Mouse (Mus musculus) heart, adult 11 months (tissue): ENCODE measurements around the gene Gm20388.
A peak's percentile ranks its signal among the peaks of the same experiment; 100 is the strongest.
"Not testable (repeated sequence)": the region's sequence is repeated elsewhere in the genome, so short reads cannot be mapped to it uniquely, and the experiment has no call there.

Experiments
- DNase-seq: peaks from one replicate; pipeline ENCODE4 v3.0.0; 2022

Gm20388 gene

DNA sequence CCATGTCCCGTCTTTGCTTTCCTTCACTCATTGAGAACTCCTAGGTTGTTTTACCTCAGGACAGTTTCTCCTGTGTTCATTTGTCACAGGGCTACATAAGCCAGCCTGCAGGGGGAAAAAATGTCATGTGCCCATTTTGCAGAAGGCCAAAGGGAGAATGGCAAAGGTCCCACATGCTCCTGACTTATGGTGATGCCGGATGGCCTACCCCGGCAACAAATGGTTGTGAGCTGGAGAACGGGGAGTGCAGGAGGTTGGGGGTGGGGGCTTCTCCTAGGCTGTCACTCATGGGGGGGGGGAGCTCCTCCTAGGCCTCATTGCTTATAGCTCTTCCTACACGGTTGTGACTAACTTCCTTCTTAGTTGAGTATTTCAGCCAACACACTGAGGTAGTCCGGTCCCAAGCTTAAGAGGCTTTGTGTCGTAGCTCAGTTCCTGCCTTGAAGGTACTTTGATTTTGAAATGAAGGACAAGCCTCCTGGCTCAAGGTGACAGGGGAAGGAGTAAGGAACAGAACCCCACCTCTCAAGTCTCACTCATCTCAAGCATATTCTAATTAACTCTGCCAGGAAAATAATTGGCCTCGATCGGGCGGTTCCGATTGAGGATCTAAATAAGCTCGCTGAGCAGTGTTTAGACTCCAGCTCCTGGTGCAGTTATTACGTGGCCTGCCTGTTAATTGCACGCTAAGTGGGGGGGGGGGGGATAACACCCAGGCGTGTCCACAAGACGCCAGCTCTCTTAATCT, 4233.4 kb downstream of the Gm20388 start:
- DNase-seq, result peak; percentile 64

DNA sequence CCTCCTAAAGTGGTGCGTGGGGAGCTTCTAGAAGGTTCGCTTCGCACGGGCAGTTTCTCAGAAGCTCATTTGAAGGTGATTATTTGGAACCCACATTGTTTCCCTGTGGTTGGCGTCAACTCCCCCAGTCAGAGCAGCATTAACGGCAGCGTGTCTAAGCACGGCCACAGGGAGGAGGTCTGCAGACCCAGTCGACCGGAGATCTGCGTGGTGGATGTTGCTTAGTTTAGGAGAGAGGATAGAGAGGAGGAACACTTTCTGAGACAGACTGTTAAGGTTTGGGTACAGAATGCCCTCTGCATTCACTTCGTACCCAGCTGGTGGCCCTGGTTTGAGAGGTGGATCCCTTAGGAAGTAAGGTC, 4234.0 kb downstream of the Gm20388 start:
- peak; percentile 67 for DNase-seq

DNA sequence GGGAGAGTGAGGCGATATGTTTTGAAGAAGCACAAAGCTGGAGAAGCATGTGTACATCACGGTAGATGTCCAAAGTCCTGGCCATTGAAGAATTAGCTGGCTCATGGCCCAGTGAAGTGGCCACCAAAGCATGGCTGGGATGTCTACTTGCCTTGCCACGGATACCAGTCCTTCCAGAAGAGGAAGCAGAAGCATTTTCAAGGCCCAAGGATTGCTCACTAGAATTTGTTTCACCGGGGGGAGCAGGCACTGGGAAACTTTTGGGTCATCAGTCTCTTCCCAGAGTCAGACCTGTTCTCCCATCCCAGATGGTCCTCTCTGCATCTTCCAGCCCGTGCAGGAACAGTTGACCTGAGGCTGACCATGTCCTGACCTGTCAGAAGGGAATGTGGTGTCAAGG, 4235.6 kb downstream of the Gm20388 start:
- no peak for DNase-seq

DNA sequence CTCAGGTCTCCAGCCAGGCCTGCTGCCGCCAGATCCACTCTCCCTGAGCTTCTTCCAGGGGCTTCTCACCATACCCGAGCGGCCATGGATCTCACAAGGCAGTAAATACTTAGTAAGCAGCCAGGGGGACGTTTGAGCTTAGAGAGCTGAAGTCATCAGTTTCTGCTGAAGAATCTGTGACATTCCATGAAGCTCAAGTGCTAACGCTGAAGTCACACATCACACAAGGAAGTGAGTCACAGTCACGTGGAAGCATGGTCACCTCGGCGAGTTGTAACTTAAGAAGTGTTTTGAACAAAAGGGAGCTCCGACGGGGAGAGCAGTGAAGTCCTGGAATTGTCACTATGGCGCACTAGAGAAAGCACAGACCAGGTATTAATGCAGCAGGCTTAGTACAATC, 4239.4 kb downstream of the Gm20388 start:
- no peak for DNase-seq

DNA sequence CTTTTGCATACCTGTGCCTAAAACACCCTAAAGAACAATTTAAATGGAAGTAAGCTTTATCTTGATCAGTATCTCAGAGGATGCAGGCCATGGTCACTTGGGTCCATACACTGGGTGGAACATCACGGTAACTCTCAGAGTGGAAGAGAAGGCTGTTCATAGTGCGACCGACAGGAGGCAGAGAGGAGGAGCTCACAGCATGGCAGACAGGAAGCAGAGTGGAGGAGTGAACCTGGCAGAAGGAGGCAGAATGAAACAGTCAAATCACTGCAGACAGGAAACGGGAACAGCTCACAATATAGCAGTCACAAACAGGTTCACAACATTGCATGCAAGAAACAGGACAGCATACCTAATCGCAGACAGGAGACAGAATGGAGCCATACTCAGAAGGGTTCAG, 4239.9 kb downstream of the Gm20388 start:
- DNase-seq, result peak; percentile 74

DNA sequence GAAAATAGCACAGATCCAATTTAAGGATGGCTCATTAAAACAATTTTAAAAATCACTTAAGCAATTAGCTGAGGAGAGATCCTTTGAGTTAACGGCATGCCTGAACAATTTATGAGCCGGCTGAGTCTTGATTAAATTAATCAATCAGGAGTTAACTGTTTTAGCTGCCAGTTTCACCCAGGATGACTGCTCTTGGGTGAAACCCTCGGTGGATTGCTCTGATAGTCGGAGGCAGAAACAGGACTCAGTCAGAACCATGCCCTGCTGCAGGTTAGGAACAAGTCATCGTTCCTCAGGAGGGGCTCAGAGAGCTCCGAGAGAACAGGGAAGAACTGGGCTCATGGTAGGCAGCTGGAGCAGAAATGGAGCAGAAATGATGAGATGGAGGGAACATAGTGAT, 4241.2 kb downstream of the Gm20388 start:
- peak; percentile 72 for DNase-seq

DNA sequence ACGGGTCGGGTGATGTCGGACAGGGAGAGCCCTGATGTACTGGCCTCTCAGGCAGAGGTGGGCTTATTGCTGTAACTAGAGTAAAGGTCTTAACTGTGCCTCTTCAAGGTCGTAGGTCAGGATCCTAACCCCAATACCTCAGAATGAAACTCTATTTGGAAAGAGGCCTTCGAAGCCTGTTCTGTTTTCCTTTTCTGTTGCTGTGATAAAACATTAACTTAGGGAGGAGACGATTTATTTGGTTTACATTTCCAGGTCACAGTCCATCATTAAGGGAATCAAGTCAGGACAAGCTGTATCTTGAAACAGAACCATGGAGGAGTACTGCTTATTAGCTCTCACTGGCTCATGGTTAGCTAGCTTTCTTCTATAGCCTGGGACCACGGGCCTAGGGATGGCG, 4242.1 kb downstream of the Gm20388 start:
- peak; percentile 42 for DNase-seq

DNA sequence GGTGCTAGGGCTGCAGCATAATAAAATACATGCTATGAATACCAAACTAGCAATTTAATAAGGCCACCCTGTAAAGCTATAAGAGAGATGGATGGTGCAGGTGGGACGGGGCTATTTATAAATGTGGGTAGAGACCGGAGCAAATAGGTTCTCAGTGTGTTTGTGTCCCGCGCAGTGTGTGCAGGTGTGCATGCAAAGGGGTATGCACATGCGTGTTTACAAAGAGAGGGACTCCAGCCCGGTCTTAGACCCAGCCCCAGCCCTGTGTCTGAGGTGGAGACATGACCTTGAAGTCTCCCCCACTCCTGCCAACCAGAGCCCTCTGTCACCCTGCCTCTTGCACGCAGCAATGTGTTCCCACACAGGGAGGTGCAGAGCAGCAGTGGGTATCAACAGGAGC, 4245.7 kb downstream of the Gm20388 start:
- DNase-seq, result no peak

DNA sequence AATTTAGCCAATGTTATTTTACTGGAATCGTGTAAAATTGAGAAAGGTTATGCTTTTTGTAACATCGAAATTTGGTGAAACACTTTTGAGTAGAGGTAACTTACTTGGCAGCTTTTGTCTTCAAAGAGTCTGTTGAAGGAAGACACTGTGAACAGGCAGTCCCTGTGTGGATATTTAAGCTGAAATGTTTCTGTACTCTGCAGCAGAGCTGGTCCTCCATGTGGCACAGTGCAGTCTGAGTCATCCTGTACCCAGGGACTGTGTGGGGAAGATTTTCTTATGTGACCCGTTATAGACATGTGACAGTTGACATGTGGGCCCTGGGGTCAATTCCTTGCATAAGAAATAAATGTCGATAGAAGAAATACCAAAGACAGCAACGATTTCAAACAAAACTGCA, 4251.0 kb downstream of the Gm20388 start:
- DNase-seq, result no peak

DNA sequence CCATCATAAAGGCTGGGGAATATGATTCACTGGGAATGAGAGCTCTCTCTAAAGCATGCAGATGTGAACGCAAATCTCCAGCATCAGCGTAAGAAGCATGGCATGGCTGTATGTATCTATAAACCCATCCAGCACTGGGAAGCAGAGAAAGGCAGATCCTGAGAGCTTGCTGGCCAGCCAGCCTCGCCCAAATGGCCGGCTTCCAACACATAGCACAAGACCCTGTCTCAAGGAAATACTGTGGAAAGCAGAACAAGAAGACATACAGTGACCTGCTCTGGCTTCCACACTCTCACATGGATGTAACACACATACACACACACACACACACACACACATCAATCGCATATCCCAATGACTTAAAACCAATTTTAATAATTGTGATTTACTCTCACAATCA, 4252.6 kb downstream of the Gm20388 start:
- DNase-seq, result no peak

DNA sequence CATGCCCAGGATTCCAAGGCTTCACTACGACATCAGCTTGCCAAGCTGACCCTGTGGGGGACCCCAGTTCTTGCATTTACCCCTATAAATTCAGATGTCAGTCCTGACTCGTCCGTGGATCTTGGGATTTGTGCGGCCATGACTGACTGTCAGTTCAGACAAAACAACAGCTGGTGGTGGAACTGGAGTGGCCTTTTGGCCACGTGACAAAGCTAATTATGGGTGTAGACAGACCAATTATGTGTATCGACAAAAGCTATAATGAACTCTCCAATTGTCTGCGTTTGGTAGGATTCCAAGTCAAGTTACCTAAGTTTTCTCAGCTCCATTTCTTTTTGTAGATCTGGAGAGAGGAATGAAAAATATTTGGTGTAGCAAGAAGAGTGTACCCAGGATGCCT, 4259.1 kb downstream of the Gm20388 start:
- no peak for DNase-seq

DNA sequence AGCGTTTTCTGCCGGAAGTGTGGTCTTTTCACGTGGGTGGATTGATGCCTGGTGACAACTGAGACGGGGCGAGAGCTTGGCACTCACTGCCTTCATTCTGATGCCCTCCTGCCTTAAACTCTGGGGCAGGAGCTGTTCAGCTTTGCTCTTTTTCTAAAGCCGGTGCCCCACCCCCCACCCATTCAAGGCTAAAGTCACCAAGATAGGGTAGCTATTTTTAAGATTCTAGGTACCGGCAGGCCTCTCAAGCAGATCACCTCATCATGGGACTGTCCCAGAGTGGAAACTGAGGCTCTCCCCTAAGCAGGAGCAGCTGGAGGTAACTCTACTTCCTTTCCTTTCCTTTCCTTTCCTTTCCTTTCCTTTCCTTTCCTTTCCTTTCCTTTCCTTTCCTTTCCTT, 4260.0 kb downstream of the Gm20388 start:
- no peak for DNase-seq

DNA sequence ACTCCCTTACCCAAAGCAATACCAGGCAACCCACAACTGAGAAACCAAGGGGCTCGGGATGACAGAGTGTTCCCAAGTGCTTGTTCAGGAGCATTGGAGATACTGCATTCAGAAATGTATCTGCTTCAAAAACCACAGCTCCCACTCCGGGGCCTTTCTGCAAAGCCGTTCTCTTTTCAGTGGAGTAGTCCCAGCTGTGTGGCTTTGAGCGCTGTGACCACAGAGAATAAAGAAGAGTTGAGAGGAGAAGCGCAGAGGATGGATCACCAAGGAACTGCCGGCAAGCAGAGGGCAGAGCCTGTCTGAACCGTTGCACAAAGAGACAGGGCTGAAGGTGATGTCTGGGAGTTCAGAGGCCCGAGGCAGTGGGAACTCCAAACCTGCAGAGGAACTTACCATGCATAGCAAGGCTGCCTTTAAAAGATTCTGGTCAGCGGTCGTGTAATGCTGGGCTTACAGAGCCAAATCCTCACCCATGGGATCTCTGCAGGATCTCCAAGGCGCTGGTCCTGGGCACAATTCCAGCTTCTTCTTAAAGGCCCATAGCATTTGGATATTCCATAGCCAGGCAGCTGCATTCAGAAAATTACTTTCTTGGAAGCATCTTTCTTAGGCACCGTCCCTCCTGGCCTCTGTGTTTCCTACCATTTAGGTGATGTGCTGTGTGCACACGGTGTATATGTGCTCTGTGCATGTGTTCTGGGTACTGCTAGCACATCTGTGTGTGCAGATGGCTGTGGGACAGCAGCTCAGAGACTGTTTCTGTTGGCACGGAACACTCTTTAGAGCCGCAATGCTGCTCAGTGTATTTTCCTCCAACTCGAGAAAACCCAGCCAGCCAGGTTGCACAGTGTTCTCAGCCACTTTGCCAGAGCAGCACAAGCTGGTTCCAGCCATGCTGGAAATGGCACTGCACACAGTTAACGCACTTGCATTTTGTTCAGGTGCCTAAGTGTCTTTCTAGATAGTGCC, 4261.2 kb downstream of the Gm20388 start:
- DNase-seq, result peak; percentile 94

DNA sequence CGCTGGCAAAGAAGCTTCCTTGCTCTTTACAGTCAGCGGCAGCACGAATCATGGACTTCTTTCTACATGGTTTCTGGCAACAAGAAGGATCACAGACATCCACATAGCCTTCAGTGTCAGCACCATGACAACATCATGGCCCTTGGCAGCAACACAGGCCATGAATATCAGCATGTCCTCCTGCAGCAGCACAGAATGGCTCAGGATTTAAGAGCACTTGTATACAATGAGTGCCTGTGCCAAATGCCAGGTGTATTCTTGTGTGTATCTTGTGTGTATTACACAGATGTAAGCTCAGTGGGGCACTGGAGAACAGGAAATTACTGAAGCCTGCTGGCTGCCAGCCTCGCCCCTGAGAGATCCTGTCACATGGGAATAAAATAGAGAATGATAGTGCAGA, 4263.0 kb downstream of the Gm20388 start:
- DNase-seq, result no peak

DNA sequence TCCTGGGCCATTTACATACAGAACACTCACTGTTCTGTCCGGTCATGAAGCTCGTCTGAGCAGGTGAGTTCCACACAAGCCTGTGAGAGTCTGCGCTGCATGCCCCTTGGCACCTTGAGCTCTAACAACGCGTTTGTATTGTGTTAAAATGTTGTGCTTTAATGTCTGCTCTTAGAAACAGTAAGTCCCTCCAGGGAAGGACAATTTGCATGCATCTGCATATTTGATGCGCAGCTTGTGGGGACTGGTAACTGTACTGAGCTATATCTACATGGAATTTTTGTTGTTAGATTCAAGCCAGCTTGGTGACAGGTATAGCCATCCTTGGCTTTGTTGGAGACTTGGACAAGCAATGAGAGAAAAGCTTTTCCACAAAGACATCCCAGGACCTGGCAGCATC, 4265.5 kb downstream of the Gm20388 start:
- no peak for DNase-seq

DNA sequence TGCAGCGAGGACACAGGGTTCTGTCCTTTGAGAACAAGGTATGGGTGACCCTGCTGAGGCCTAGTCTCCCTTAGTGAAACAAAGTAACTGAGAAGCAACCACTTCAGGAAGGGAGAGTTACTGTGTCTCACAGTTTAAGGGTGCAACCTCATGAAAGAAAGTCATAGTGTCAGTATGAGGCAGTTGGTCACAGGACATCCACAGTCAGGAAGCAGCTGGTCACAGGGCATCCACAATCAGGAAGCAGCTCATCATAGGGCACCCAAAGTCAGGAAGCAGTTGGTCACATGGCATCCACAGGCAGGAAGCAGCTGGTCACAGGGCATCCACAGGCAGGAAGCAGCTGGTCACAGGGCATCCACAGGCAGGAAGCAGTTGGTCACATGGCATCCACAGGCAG, 4266.5 kb downstream of the Gm20388 start:
- DNase-seq, result not testable (repeated sequence)

DNA sequence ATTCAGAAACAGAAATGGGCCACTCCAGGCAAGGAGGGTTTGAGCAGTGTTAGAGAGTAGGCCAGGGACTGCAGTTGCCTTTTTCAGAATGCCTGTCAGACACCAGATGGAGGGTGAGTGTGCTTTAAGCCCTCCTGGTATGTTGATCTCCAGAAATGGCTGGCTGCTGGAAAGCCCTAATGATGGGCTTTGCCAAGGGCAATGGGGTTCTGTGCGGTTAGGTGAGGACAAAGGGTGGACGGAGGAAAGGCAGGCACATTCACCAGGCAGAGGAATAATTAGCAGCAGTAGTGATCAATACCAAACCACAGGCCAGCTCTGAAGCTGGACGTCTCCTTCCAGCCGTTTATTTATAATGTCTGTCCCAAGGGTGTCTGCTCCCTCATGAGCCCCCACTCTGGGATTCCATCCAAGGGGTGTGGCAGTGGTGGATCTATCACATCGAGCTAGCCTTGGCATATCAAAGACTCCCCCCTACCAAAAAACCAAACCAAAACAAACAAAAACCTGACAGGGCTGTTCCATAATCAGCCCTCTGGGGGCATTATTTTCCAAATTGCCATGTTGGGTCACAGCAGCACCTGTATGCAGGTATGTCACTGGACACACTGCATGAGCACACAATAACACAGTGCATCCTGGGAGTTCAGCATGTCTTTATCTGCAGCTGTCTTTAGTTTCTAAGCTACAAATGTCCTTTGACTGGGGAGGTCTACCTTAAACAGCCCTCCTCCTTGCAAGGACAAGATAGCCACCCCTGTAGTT, 4270.2 kb downstream of the Gm20388 start:
- DNase-seq, result peak; percentile 55

DNA sequence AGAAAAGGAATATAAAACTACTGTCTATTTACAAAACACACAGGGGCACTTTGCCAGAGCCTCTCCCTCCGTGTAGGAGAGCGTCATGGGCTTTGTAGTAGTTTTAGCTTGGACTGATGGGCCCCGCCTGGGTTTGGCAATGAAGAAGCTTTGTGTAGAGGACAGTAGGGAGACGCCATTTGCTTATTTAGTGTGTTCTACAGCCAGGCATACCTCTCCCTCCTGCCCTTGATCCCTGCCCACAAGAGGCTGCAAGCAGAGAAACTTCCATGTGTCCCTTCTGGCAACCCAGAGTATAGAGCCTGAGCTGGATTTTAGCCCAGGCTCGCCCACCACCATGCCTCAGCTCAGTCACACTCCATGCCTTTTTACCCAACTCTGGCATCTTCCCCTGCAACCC, 4271.1 kb downstream of the Gm20388 start:
- DNase-seq, result peak; percentile 91

DNA sequence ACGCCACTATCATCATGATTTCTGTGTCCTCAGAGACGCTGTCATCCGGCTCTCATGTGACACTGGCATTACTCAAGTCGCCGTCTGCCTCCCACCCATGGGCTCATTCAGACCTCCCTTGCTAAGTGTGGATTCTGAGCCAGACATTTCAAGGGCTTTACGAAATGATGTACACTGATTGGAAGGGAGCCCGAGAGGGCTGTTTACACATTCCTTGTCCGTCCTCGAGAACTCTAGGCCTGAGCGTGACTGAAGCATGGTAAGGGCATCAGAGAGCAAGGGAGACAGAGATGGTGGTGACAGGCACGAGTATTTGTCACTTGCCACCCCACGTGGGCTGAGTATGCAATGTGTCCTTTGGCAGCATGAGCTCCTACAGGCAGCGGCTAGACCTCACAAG, 4271.6 kb downstream of the Gm20388 start:
- peak; percentile 97 for DNase-seq

DNA sequence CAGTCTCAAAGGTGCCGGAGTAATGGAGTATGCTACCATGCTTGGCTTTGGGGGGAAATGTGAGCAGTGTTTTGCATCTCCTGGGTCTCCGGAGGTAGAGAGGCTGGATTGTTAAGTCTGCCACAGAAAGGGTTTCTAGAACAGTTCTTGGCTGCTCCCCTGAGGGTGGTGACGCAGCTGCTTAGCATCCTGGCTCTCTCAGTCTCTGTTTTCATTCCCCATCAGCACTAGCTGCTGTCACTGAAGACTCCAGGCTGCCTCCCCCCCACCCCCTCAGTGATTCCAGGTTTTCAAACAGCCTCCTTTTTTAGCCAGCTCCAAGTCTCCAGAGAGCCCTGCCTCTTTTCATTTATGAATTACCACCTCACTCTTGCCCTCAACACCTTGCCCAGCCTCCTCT, 4273.4 kb downstream of the Gm20388 start:
- peak; percentile 94 for DNase-seq

DNA sequence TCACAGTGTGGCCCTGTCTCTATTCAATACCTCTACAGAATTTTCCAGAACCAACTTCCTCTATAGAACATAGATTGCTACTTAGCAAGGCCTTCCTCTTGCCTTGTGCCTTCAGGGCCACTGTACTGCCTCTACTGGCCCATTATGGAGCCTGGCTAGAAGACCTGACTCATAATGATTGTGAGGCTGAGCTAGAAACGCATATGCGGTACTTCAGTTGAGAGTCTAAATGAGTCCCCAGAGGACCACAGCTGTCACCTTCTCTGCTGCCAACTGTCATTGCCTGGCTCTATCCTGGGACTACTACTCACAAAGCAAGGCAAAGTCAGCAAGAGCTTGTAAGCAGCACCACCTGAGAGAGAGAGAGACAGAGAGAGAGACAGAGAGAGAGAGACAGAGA, 4273.9 kb downstream of the Gm20388 start:
- DNase-seq, result no peak

DNA sequence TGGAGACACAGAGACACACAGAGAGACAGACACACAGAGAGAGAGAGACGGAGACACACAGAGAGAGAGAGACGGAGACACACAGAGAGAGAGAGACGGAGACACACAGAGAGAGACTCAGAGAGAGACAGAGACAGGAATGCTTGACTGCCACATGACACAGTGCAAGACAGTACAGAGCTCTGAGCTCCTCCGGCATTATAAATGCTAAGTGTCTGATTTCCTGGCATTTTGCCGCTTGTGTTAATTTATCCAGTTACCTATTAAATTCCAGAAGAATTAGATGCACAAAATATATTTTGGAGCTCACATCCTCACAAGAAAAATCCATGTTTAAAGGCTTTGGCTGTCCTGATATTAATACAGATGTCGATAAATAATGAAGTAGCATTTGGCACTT, 4274.4 kb downstream of the Gm20388 start:
- DNase-seq, result no peak

DNA sequence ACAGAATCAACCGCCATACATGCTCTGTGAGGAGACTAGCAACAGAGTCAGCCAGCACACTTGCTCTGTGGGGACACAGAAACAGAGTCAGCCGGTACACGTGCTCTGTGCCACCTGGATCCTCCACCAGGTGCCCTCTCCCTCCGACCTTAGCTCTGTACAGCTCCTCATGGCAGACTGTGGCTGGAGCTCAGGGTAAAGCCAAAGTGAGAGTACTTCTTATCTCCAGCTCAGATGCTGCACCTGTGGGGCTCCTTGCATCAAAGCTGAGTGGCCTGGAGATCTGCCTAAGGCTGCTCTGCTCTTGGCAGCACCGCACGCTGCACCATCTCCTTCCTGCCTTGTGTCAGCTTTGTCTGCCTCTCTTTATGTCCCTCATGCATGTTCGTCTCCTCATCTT, 4279.7 kb downstream of the Gm20388 start:
- DNase-seq, result no peak

DNA sequence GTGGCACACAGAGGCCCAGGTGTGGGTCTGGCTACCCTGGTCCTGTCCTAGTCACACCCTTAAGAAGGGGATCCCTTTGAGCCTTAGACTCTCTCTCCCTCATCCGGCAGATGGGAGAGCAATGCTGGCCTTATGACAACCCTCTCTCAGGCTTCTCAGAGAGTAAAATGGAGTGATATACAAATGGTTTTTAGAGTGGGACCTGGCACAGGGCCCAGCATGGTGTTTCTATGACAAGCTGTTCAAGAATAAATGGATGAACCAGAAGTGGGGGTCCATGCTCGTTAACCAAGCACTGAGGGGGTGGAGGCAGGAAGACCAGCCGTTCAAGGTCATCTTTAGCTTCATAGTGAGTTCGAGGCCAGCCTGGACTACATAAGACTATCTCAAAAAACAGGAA, 4281.6 kb downstream of the Gm20388 start:
- DNase-seq, result no peak
